Mouse (Mus musculus) kidney, adult 2 months (tissue): ENCODE measurements at regions not wholly inside any gene's neighbourhood (a gene's known extent, or its start where the extent isn't known, plus 50 kb on each side); places are given as distances from the start of the nearest gene placed in this dataset.
"Not testable (repeated sequence)": the region's sequence is repeated elsewhere in the genome, so short reads cannot be mapped to it uniquely, and the experiment has no call there.

Experiments
- DNase-seq: peaks from one replicate; pipeline ENCODE4 v3.0.0; 2021
- H3K27ac ChIP-seq: fragments of 200-500 bp; 2 replicates; pipeline ENCODE4 v1.5.1; 2012; ENCODE audit warnings: low read depth, low read length, control low read depth, inconsistent platforms; ENCODE audit not compliant: insufficient read depth
- H3K27me3 ChIP-seq: fragments of 200-500 bp; replicated peaks from 2 replicates; pipeline ENCODE4 v1.6.1; 2012; ENCODE audit warnings: mild to moderate bottlenecking, moderate library complexity, low read length, inconsistent platforms; ENCODE audit not compliant: control insufficient read depth, insufficient read depth
- H3K36me3 ChIP-seq: fragments of 200-500 bp; 2 replicates; pipeline ENCODE4 v1.6.1; 2012; ENCODE audit warnings: mild to moderate bottlenecking, moderate library complexity, low read length, inconsistent platforms; ENCODE audit not compliant: control insufficient read depth, insufficient read depth
- H3K4me1 ChIP-seq: fragments of 200-500 bp; 2 replicates; pipeline ENCODE4 v1.6.1; 2011; ENCODE audit warnings: low read length; ENCODE audit not compliant: control insufficient read depth, insufficient read depth
- H3K4me3 ChIP-seq: fragments of 200-500 bp; 2 replicates; pipeline ENCODE4 v1.5.1; 2011; ENCODE audit warnings: mild to moderate bottlenecking, low read depth, low read length, control low read depth; ENCODE audit not compliant: insufficient read depth
- CTCF ChIP-seq: fragments of 200-500 bp; conservative IDR thresholded peaks from 2 replicates; pipeline ENCODE4 v1.5.1; 2011; ENCODE audit warnings: low read depth, mild to moderate bottlenecking, control low read depth, low read length, moderate library complexity, mixed read lengths; ENCODE audit not compliant: insufficient read depth, insufficient read length
- POLR2A ChIP-seq: fragments of 200-500 bp; IDR thresholded peaks from one replicate; pipeline ENCODE4 v1.6.1; 2011; ENCODE audit warnings: low read depth, low read length, control low read depth
- WGBS: fragments of 180-500 bp; shearing (Covaris S2); methylation state at CpG from one replicate; pipeline ENCODE4 v1.1.7; 2018; 5-methylcytosine and 5-hydroxymethylcytosine counted together

- WGBS: 47% methylated on average over 3 of the region's 3 CpGs
- H3K4me3 ChIP-seq: no peak overlapping the region
- no peaks in the 10 kb centered on the region; the same call in 1 of the 2 replicates for H3K27me3 ChIP-seq
- no peak for DNase-seq
- H3K4me1 ChIP-seq: no peaks in the 10 kb centered on the region
- TF ChIP-seq CTCF: no peak
- no peak for TF ChIP-seq POLR2A
- H3K36me3 ChIP-seq: no peaks in the 10 kb centered on the region
- H3K27ac ChIP-seq: no peak overlapping the region
Measured at GRCm38 (mm10) chr1:112785135-112785681, 920.5 kb upstream of the Dsel start.

- peak; percentile 44 for DNase-seq
- TF ChIP-seq CTCF (no peak), POLR2A (no peak)
- Histone ChIP-seq H3K4me3 (no peak overlapping the region), H3K4me1 (peaks cover 2% of the 10 kb centered on the region; the same call in 1 of the 2 replicates), H3K27ac (peak overlapping the region; percentile 22; the same call in 1 of the 2 replicates), H3K36me3 (no peaks in the 10 kb centered on the region), H3K27me3 (no peaks in the 10 kb centered on the region)
Measured at GRCm38 (mm10) chr1:112779801-112780200, 915.1 kb upstream of the Dsel start.

GRCm38 (mm10) chr1:112778551-112778950 lies 913.8 kb upstream of the Dsel start:
- H3K27me3 ChIP-seq: no peaks in the 10 kb centered on the region
- no peak overlapping the region for H3K27ac ChIP-seq

GRCm38 (mm10) chr1:112750643-112751042 lies 885.9 kb upstream of the Dsel start:
- WGBS: 68% methylated on average over 3 of the region's 3 CpGs
- not testable (repeated sequence) for DNase-seq

More at GRCm38 (mm10) chr1:112778551-112778950, 913.8 kb upstream of the Dsel start:
- H3K4me3 ChIP-seq: no peak overlapping the region
- 79% methylated on average over 1 of the region's 1 CpGs for WGBS
- H3K36me3 ChIP-seq: no peaks in the 10 kb centered on the region
- peaks cover 2% of the 10 kb centered on the region; the same call in 1 of the 2 replicates for H3K4me1 ChIP-seq
- TF ChIP-seq CTCF: no peak
- no peak for TF ChIP-seq POLR2A
- DNase-seq: no peak

GRCm38 (mm10) chr1:112748497-112748896 lies 883.8 kb upstream of the Dsel start:
- TF ChIP-seq POLR2A (no peak), CTCF (no peak)

More at GRCm38 (mm10) chr1:112750643-112751042, 885.9 kb upstream of the Dsel start:
- H3K27ac ChIP-seq, H3K27me3 ChIP-seq, H3K36me3 ChIP-seq, H3K4me1 ChIP-seq, H3K4me3 ChIP-seq: not testable (repeated sequence)

GRCm38 (mm10) chr1:112703939-112704338 lies 839.2 kb upstream of the Dsel start:
- TF ChIP-seq POLR2A (no peak), CTCF (no peak)
- Histone ChIP-seq H3K4me3 (no peak overlapping the region), H3K36me3 (no peaks in the 10 kb centered on the region), H3K27me3 (no peaks in the 10 kb centered on the region), H3K27ac (no peak overlapping the region), H3K4me1 (no peaks in the 10 kb centered on the region)
- peak; percentile 2 for DNase-seq

More at GRCm38 (mm10) chr1:112748497-112748896, 883.8 kb upstream of the Dsel start:
- Histone ChIP-seq H3K4me1 (no peaks in the 10 kb centered on the region), H3K4me3 (no peak overlapping the region), H3K36me3 (no peaks in the 10 kb centered on the region), H3K27ac (no peak overlapping the region), H3K27me3 (no peaks in the 10 kb centered on the region)
- WGBS: 51% methylated on average over 2 of the region's 2 CpGs
- no peak for DNase-seq

- Histone ChIP-seq H3K4me3 (no peak overlapping the region), H3K27me3 (no peaks in the 10 kb centered on the region), H3K36me3 (no peaks in the 10 kb centered on the region), H3K27ac (no peak overlapping the region), H3K4me1 (no peaks in the 10 kb centered on the region)
- WGBS: 91% methylated on average over 2 of the region's 2 CpGs
- TF ChIP-seq POLR2A (no peak), CTCF (no peak)
- no peak for DNase-seq
Measured at GRCm38 (mm10) chr1:112658960-112659359, 794.2 kb upstream of the Dsel start.
